In genomic region chr6:114925196-114925595, GRCm38 (mm10) we compare ENCODE assay signal across 13 mouse cellular contexts.
"Had no signal": no experiment of that assay in that cellular context is flagged by ENCODE, and none has a peak within 500 bp of the region (broad histone marks: within the 10 kb centered on the region; RNA-seq: fewer than 3 reads in every experiment).

No protein-coding gene starts in this region.

- DNase-seq: gastrocnemius, adult 2 months; gastrocnemius, postnatal 10 days; gastrocnemius, postnatal 25 days; heart, adult 2 months; heart, postnatal 14 days; heart, postnatal 4 days; kidney, adult 11 months; kidney, adult 2 months; kidney, adult 9 months; kidney, postnatal 14 days; kidney, postnatal 36 days; liver; liver, embryonic 13.5 days had no signal
